Mouse (Mus musculus) NIH3T3 (cell line): Measurements from ENCODE around the gene Shisa5.

ENCODE experiments used
- DNase-seq: peaks from one replicate; pipeline ENCODE4 v3.0.0-alpha.2; 2012; ENCODE audit warnings: low read depth

The Shisa5 gene

GRCm38 (mm10) chr9:109093786-109094552 is 55.6 kb downstream of the Shisa5 start:
- DNase-seq, result no peak

DNA sequence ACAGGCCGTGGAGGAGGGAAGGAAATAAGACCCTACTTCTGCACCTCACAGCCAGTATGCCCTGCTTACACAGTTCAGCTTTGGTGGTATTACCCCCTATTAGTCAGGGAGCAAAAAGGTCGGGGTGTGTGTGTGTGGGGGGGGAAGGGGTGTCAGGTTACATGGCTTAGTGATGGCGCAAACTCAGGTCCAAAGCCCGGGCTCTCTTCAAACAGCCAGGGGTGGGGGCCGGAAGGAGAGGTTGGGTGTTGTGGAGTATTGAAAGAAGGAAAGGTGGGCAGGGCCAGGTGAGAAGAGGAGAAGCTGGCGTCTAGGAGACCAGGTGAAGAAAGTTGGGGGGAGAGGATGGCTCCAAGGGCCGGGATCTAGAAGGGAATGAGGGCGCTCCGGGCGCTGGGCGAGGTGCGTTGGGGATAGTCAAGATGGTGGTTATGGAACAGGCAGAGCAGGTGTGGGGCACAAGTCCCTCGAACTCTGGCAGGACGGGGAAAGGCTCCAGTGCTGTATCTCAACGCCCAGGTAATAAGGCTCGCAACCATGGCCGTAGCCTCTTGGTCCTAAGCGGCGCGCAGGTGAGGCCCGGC is 56.3 kb downstream of the Shisa5 start:
- DNase-seq, result peak; percentile 51

- DNase-seq, result peak; percentile 59
These were observed 57.0 kb downstream of the Shisa5 start, which contains the start of gene Plxnb1 for GRCm38 (mm10) chr9:109095137-109095982. Plxnb1 (plus strand) TSS chr9:109095389.

DNA sequence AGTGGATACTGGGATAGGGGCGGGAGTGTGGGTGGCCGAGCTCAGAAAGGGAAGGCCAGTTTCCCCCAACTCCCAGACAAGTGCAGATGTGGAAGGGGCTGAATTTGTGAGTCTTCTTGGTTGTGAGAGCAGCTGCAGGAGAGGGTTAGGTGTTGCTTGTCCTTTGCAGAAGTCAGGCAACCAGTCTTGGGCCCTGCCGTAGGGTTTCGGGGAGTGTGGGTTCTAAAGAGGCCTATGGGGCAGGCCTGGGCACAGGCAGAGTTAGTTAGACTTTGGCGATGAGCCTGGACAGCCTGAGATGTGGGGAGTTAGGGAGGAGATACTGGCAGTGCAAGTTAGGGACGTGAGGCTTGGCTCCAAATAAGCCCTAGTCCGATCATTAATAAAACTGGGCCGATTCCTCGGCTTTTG is 57.9 kb downstream of the Shisa5 start:
- peak; percentile 60 for DNase-seq

DNA sequence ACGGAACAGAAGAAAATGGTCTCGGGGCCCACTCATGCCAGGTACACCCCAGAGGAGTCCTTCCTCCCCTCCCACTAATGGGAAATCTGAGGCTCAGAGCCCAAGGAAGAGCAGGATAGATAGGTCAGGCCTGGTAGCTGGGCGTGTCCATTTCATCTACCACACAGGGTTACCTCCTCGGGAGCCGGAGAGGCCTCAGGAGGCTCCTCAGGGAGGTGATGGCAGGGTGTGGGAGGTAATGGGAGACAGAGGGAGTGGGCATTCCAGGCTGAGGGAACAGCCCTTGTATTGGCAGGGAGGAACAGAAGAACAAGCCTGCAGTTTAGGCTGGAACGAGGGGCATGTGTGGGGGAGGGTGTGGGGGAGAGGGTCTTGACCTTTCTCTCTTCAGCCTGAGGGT is 58.5 kb downstream of the Shisa5 start:
- no peak for DNase-seq

GRCm38 (mm10) chr9:109097291-109097690 is 58.9 kb downstream of the Shisa5 start:
- no peak for DNase-seq

GRCm38 (mm10) chr9:109097831-109098230 is 59.5 kb downstream of the Shisa5 start:
- DNase-seq, result peak; percentile 14

DNA sequence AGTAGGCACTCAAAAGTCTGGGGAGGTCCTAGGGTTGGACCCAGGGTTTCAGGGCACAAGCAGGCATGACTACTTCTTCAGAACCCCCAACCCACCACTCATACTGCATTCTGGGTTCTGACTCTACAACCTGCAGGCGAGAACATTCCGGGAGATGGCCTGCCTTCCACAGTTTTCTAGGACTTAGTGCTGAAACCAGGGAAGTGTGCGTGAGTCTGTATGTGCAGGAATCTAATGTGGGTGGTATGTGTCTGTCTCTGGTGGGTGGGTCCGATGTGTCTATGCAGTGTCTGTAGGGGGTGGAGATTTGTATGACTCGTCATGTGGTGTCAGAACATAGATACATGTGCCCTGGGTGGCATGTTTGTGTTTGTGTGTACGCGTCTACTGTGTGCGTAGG is 60.0 kb downstream of the Shisa5 start:
- DNase-seq, result no peak

GRCm38 (mm10) chr9:109098969-109099368 is 60.6 kb downstream of the Shisa5 start:
- peak; percentile 42 for DNase-seq

DNA sequence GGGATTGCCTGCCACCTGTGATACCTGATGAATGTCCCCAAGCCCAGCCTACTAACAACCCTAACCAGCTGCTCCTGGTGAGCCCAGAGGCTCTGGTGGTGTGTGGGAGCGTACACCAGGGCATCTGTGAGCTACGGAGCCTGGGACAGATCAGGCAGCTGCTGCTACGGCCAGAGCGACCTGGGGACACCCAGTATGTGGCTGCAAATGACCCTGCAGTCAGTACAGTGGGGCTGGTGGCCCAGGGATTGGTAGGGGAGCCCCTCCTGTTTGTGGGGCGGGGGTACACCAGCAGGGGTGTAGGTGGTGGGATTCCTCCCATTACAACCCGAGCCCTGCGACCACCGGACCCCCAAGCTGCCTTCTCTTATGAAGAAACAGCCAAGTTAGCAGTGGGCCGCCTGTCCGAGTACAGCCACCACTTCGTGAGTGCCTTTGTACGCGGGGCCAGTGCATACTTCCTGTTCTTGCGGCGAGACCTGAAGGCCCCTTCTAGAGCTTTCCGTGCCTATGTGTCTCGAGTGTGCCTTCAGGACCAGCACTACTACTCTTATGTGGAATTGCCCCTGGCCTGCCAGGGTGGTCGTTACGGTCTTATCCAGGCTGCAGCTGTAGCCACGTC is 62.1 kb downstream of the Shisa5 start:
- no peak for DNase-seq

- no peak for DNase-seq
These were observed 63.6 kb downstream of the Shisa5 start for GRCm38 (mm10) chr9:109101933-109102445.

GRCm38 (mm10) chr9:109102541-109102940 is 64.2 kb downstream of the Shisa5 start:
- DNase-seq, result no peak

- peak; percentile 15 for DNase-seq
These were observed 64.9 kb downstream of the Shisa5 start for GRCm38 (mm10) chr9:109103250-109103649.

GRCm38 (mm10) chr9:109104083-109104482 is 65.7 kb downstream of the Shisa5 start:
- DNase-seq, result no peak

GRCm38 (mm10) chr9:109105011-109105410 is 66.6 kb downstream of the Shisa5 start:
- no peak for DNase-seq

GRCm38 (mm10) chr9:109105648-109106047 is 67.3 kb downstream of the Shisa5 start:
- no peak for DNase-seq

- no peak for DNase-seq
These were observed 69.0 kb downstream of the Shisa5 start for GRCm38 (mm10) chr9:109107341-109107740.
